ENCODE assay signal across 15 mouse cellular contexts in genomic region chr10:122922226-122922625, GRCm38 (mm10).
DNase-seq lines count a peak whose midpoint lies in the region; ATAC-seq and TF ChIP-seq lines count a peak whose summit lies in the region.
"Had no signal": no experiment of that assay in that cellular context is flagged by ENCODE, and none has a peak within 500 bp of the region (broad histone marks: within the 10 kb centered on the region; RNA-seq: fewer than 3 reads in every experiment).

No protein-coding gene starts in this region.

- no peak for TF ChIP-seq CTCF in heart, postnatal 0 days (IDR thresholded peaks at IDR 0.05; ENCODE audit: low read depth)
- TF ChIP-seq CTCF in stomach, postnatal 0 days (IDR thresholded peaks at IDR 0.05; ENCODE audit: low read depth): no peak

- WGBS in heart, postnatal 0 days: 33% methylated on average over 7 of the region's 7 CpGs
- 39% methylated on average over 7 of the region's 7 CpGs for WGBS in midbrain, embryonic 12.5 days
- 38% methylated on average over 7 of the region's 7 CpGs for WGBS in midbrain, embryonic 10.5 days
- 30% methylated on average over 7 of the region's 7 CpGs for WGBS in forebrain, embryonic 16.5 days
- WGBS in stomach, postnatal 0 days: 31% methylated on average over 7 of the region's 7 CpGs

- no peaks in the 10 kb centered on the region for H3K4me1 ChIP-seq in heart, postnatal 0 days (ENCODE audit: control insufficient read depth, insufficient read depth)
- peaks cover 2% of the 10 kb centered on the region; the same call in 1 of the 2 replicates for H3K4me1 ChIP-seq in midbrain, embryonic 12.5 days
- H3K4me1 ChIP-seq in midbrain, embryonic 10.5 days: peaks cover 6% of the 10 kb centered on the region
- no peaks in the 10 kb centered on the region; the same call in 1 of the 2 replicates for H3K4me1 ChIP-seq in forebrain, embryonic 16.5 days (replicated peaks; ENCODE audit: control insufficient read depth, insufficient read depth, low read length)
- no peaks in the 10 kb centered on the region for H3K4me1 ChIP-seq in stomach, postnatal 0 days (replicated peaks; ENCODE audit: control insufficient read depth, insufficient read depth)
- H3K4me1 ChIP-seq: liver, embryonic 15.5 days had no signal

- no peaks in the 10 kb centered on the region for H3K27me3 ChIP-seq in heart, postnatal 0 days (ENCODE audit: control insufficient read depth, insufficient read depth, low read length)
- no peaks in the 10 kb centered on the region for H3K27me3 ChIP-seq in midbrain, embryonic 12.5 days
- H3K27me3 ChIP-seq in midbrain, embryonic 10.5 days (ENCODE audit: low read depth, poor library complexity, severe bottlenecking): no peaks in the 10 kb centered on the region
- H3K27me3 ChIP-seq in forebrain, embryonic 16.5 days (replicated peaks; ENCODE audit: control insufficient read depth, insufficient read depth, low read length): no peaks in the 10 kb centered on the region
- H3K27me3 ChIP-seq in stomach, postnatal 0 days (ENCODE audit: control insufficient read depth, insufficient read depth, low read length): no peaks in the 10 kb centered on the region
- H3K27me3 ChIP-seq: embryonic facial prominence, embryonic 12.5 days; liver, embryonic 15.5 days; Patski had no signal

- peak; percentile 62 for DNase-seq in heart, postnatal 0 days (ENCODE audit: low spot score)
- DNase-seq in heart, postnatal 4 days: no peak
- DNase-seq in midbrain, embryonic 10.5 days (ENCODE audit: low spot score): no peak
- peak; percentile 23 for DNase-seq in stomach, postnatal 0 days (ENCODE audit: low spot score)
- DNase-seq in retina, postnatal 1 day: no peak
- no peak for DNase-seq in frontal cortex, postnatal 25 days (ENCODE audit: low spot score in 2 of 2)
- DNase-seq: adrenal gland, postnatal 10 days; right cerebral cortex, adult 18-20 months; thymus, postnatal 14 days had no signal

- 0 out of 2 replicates have a peak, but pooled peaks cover 7% of the 10 kb centered on the region for H3K36me3 ChIP-seq in heart, postnatal 0 days (replicated peaks; ENCODE audit: control insufficient read depth, insufficient read depth, low read length)
- H3K36me3 ChIP-seq in midbrain, embryonic 12.5 days: 0 out of 2 replicates have a peak, but pooled peaks cover 6% of the 10 kb centered on the region
- no peaks in the 10 kb centered on the region for H3K36me3 ChIP-seq in midbrain, embryonic 10.5 days
- no peaks in the 10 kb centered on the region for H3K36me3 ChIP-seq in forebrain, embryonic 16.5 days (ENCODE audit: control insufficient read depth, insufficient read depth)
- H3K36me3 ChIP-seq in stomach, postnatal 0 days (ENCODE audit: control insufficient read depth, insufficient read depth, low read length): no peaks in the 10 kb centered on the region
- H3K36me3 ChIP-seq: embryonic facial prominence, embryonic 12.5 days; liver, embryonic 15.5 days had no signal

- no peak overlapping the region for H3K4me3 ChIP-seq in heart, postnatal 0 days (ENCODE audit: low read depth, low read length)
- H3K4me3 ChIP-seq in midbrain, embryonic 12.5 days: no peak overlapping the region
- no peak overlapping the region for H3K4me3 ChIP-seq in midbrain, embryonic 10.5 days
- H3K4me3 ChIP-seq in forebrain, embryonic 16.5 days (replicated peaks; ENCODE audit: low read length): no peak overlapping the region
- H3K4me3 ChIP-seq in stomach, postnatal 0 days (ENCODE audit: low read depth, low read length): no peak overlapping the region
- H3K4me3 ChIP-seq: embryonic facial prominence, embryonic 12.5 days; liver, embryonic 15.5 days; myocyte had no signal

- ATAC-seq in heart, postnatal 0 days (ENCODE audit: insufficient read depth, low read depth): peak; percentile 33; the same call in 1 of the 2 replicates
- peak; percentile 72; the same call in 1 of the 2 replicates for ATAC-seq in midbrain, embryonic 12.5 days (ENCODE audit: low FRiP score, low read depth)
- ATAC-seq in forebrain, embryonic 16.5 days: peak; percentile 68
- peak; percentile 74 for ATAC-seq in stomach, postnatal 0 days (ENCODE audit: low FRiP score, low TSS enrichment)
- ATAC-seq: Patski had no signal

- H3K27ac ChIP-seq in heart, postnatal 0 days (ENCODE audit: low read depth): no peak overlapping the region
- no peak overlapping the region for H3K27ac ChIP-seq in midbrain, embryonic 12.5 days (replicated peaks)
- H3K27ac ChIP-seq in midbrain, embryonic 10.5 days (replicated peaks): no peak overlapping the region
- no peak overlapping the region for H3K27ac ChIP-seq in forebrain, embryonic 16.5 days (ENCODE audit: low read length)
- H3K27ac ChIP-seq in stomach, postnatal 0 days (replicated peaks): no peak overlapping the region
- H3K27ac ChIP-seq: embryonic facial prominence, embryonic 12.5 days; liver, embryonic 15.5 days had no signal

- no peaks in the 10 kb centered on the region for H3K9me3 ChIP-seq in heart, postnatal 0 days (replicated peaks; ENCODE audit: control insufficient read depth, low read length)
- H3K9me3 ChIP-seq in midbrain, embryonic 12.5 days: no peaks in the 10 kb centered on the region
- no peaks in the 10 kb centered on the region for H3K9me3 ChIP-seq in midbrain, embryonic 10.5 days (replicated peaks)
- H3K9me3 ChIP-seq in forebrain, embryonic 16.5 days (ENCODE audit: control insufficient read depth, low read length): no peaks in the 10 kb centered on the region
- no peaks in the 10 kb centered on the region for H3K9me3 ChIP-seq in stomach, postnatal 0 days (ENCODE audit: control insufficient read depth, low read length)
- H3K9me3 ChIP-seq: embryonic facial prominence, embryonic 12.5 days; liver, embryonic 15.5 days had no signal

- H3K9ac ChIP-seq in heart, postnatal 0 days (replicated peaks; ENCODE audit: low read depth, low read length): no peak overlapping the region
- no peak overlapping the region for H3K9ac ChIP-seq in midbrain, embryonic 12.5 days (replicated peaks)
- H3K9ac ChIP-seq in forebrain, embryonic 16.5 days (replicated peaks; ENCODE audit: low read depth, low read length): no peak overlapping the region
- no peak overlapping the region for H3K9ac ChIP-seq in stomach, postnatal 0 days (ENCODE audit: low read length)
- H3K9ac ChIP-seq: embryonic facial prominence, embryonic 12.5 days; liver, embryonic 15.5 days had no signal

- no peak for TF ChIP-seq EP300 in heart, postnatal 0 days (IDR thresholded peaks at IDR 0.05; ENCODE audit: low read depth)
- no peak for TF ChIP-seq EP300 in stomach, postnatal 0 days (optimal IDR thresholded peaks at IDR 0.05)

- no peak overlapping the region for H3K4me2 ChIP-seq in heart, postnatal 0 days (ENCODE audit: low read depth, low read length)
- H3K4me2 ChIP-seq in midbrain, embryonic 12.5 days (replicated peaks): no peak overlapping the region
- no peak overlapping the region for H3K4me2 ChIP-seq in forebrain, embryonic 16.5 days (ENCODE audit: low read length)
- no peak overlapping the region for H3K4me2 ChIP-seq in stomach, postnatal 0 days (replicated peaks; ENCODE audit: low read depth)
- H3K4me2 ChIP-seq: embryonic facial prominence, embryonic 12.5 days; liver, embryonic 15.5 days had no signal

Comparison
In these comparisons a context has a peak if more than half of its experiments do, and no peak if none do; other contexts are left out.
1. DNase-seq: peak in heart, postnatal 0 days (single experiment) and stomach, postnatal 0 days (single experiment); none in heart, postnatal 4 days (single experiment), midbrain, embryonic 10.5 days (single experiment), retina, postnatal 1 day (single experiment) and frontal cortex, postnatal 25 days (0 of 2).
2. Peak in every context shown above with its lines, with median percentiles within 50 percentile points of each other: ATAC-seq.